Mouse (Mus musculus): ENCODE results near the gene Pglyrp3. TPM values are rescaled to one million over a fixed set of nuclear protein-coding genes. Genes with fewer than 3 reads are reported as not detected.
"Not testable (repeated sequence)": the region's sequence is repeated elsewhere in the genome, so short reads cannot be mapped to it uniquely, and the experiment has no call there.

Gene Pglyrp3
- not detected in 2 replicates for polyA plus RNA-seq (2016; fragmentation: Nextera tagmentation; extraction: Ambion mirVana)

GRCm38 (mm10) chr3:92014283-92014682 lies at the start of gene Pglyrp3:
Pglyrp3 (plus strand) TSS chr3:92014583.
- Histone ChIP-seq H3K9me3 (replicated peaks) (no peaks in the 10 kb centered on the region), H3K36me3 (no peaks in the 10 kb centered on the region), H3K4me1 (no peaks in the 10 kb centered on the region), H3K4me3 (no peak within 1 kb of the TSS), H3K27me3 (ENCODE audit: low read depth, poor library complexity, severe bottlenecking) (no peaks in the 10 kb centered on the region), H3K27ac (replicated peaks) (no peak within 1 kb of the TSS)
- 83% methylated on average over 1 of the region's 1 CpGs for WGBS
- no peak for DNase-seq (ENCODE audit: low spot score)

DNA sequence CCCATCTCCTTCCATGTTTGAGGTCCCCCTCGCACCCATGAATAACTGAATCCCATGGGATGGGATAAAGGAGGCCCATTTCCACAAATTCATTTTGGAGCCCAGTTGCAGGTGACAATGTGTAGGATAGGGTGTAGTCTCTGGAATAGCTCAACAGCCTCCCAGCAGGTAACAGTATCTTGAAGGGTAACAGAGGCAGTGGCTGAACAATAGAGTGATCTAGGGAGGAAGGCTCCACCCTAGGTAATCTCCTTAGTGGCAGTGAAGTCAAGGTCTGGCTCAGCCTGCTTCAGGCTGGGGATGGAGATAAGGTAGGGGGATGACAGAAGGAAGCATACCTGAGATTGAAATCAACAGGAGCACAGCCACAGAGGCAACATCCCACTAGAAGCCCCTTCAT lies 3.4 kb upstream of the Pglyrp3 start:
- 91% methylated on average over 1 of the region's 1 CpGs for WGBS
- no peak for DNase-seq (ENCODE audit: low spot score)
- no peaks in the 10 kb centered on the region for H3K4me1 ChIP-seq
- H3K4me3 ChIP-seq, result no peak overlapping the region
- no peak overlapping the region for H3K27ac ChIP-seq (replicated peaks)
- no peaks in the 10 kb centered on the region for H3K36me3 ChIP-seq
- H3K27me3 ChIP-seq (ENCODE audit: low read depth, poor library complexity, severe bottlenecking), result no peaks in the 10 kb centered on the region
- no peaks in the 10 kb centered on the region for H3K9me3 ChIP-seq (replicated peaks)

- H3K4me3 ChIP-seq, result peak overlapping the region; percentile 14; the same call in 1 of the 2 replicates
- not testable (repeated sequence) for H3K27me3 ChIP-seq (ENCODE audit: low read depth, poor library complexity, severe bottlenecking); H3K27ac ChIP-seq (replicated peaks); H3K36me3 ChIP-seq; H3K9me3 ChIP-seq (replicated peaks); H3K4me1 ChIP-seq
- DNase-seq (ENCODE audit: low spot score), result peak; percentile 12
- 64% methylated on average over 24 of the region's 24 CpGs for WGBS
These were observed 10.2 kb downstream of the Pglyrp3 start for GRCm38 (mm10) chr3:92024541-92024940.

DNA sequence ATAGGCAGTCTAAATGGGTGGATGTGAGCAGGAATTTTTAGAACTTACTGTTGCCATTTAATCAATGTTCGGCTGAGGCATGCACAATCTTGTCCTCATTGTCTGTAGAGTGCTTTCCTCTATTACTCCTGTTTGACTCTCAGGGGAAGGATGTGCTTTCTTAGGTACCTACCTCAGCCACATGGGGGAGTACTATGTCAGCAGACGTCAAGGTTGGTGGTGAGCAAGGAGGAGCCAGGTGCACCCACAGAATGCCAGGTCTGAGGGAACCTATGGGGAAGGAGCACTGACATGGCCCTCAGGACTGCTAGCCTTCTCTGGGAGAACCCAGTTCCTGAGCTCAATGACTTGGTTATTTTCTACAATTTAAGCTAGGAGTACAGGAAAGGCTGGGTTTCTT lies 18.8 kb downstream of the Pglyrp3 start:
- no peaks in the 10 kb centered on the region for H3K36me3 ChIP-seq

GRCm38 (mm10) chr3:92033892-92034291 lies 19.5 kb downstream of the Pglyrp3 start:
- H3K27ac ChIP-seq (replicated peaks), result no peak overlapping the region
- no peak for DNase-seq (ENCODE audit: low spot score)
- H3K4me3 ChIP-seq, result no peak overlapping the region
- no peaks in the 10 kb centered on the region for H3K4me1 ChIP-seq
- no peaks in the 10 kb centered on the region for H3K9me3 ChIP-seq (replicated peaks)
- WGBS, result 62% methylated on average over 1 of the region's 1 CpGs
- H3K36me3 ChIP-seq, result no peaks in the 10 kb centered on the region
- no peaks in the 10 kb centered on the region for H3K27me3 ChIP-seq (ENCODE audit: low read depth, poor library complexity, severe bottlenecking)

More for the DNA sequence above, 18.8 kb downstream of the Pglyrp3 start:
- H3K4me1 ChIP-seq, result no peaks in the 10 kb centered on the region
- H3K9me3 ChIP-seq (replicated peaks), result no peaks in the 10 kb centered on the region
- no peaks in the 10 kb centered on the region for H3K27me3 ChIP-seq (ENCODE audit: low read depth, poor library complexity, severe bottlenecking)
- WGBS, result 53% methylated on average over 2 of the region's 2 CpGs
- H3K27ac ChIP-seq (replicated peaks), result no peak overlapping the region
- H3K4me3 ChIP-seq, result no peak overlapping the region
- no peak for DNase-seq (ENCODE audit: low spot score)

- Histone ChIP-seq H3K27me3 (ENCODE audit: low read depth, poor library complexity, severe bottlenecking) (no peaks in the 10 kb centered on the region), H3K4me1 (no peaks in the 10 kb centered on the region), H3K9me3 (replicated peaks) (no peaks in the 10 kb centered on the region), H3K4me3 (no peak overlapping the region), H3K27ac (replicated peaks) (no peak overlapping the region), H3K36me3 (no peaks in the 10 kb centered on the region)
- no peak for DNase-seq (ENCODE audit: low spot score)
- 55% methylated on average over 6 of the region's 6 CpGs for WGBS
These were observed 36.1 kb downstream of the Pglyrp3 start for GRCm38 (mm10) chr3:92050382-92051054.

- DNase-seq (ENCODE audit: low spot score), result peak; percentile 87
- H3K4me1 ChIP-seq, result peaks cover 16% of the 10 kb centered on the region
- H3K36me3 ChIP-seq, result no peaks in the 10 kb centered on the region
- peak overlapping the region; percentile 85 for H3K4me3 ChIP-seq
- H3K9me3 ChIP-seq (replicated peaks), result no peaks in the 10 kb centered on the region
- peaks cover 53% of the 10 kb centered on the region for H3K27me3 ChIP-seq (ENCODE audit: low read depth, poor library complexity, severe bottlenecking)
- peak overlapping the region; percentile 84 for H3K27ac ChIP-seq (replicated peaks)
- WGBS, result under 1% methylated on average over 79 of the region's 82 CpGs
These were observed 66.3 kb downstream of the Pglyrp3 start for GRCm38 (mm10) chr3:92080462-92081284.

Small RNA genes lying within 50 kb of the gene (microRNA-seq; reads per million reads assigned to microRNA genes)
- not detected for gene Gm23697
- gene Gm25145, result not detected

Other genes starting within 250 kb of the Pglyrp3 start
- 0.46 and 0.77 TPM in 2 replicates for gene Lor, start 68.6 kb downstream of the Pglyrp3 start, polyA plus RNA-seq (2016; fragmentation: Nextera tagmentation; extraction: Ambion mirVana)
- gene Prr9, start 109.4 kb downstream of the Pglyrp3 start, polyA plus RNA-seq (2016; fragmentation: Nextera tagmentation; extraction: Ambion mirVana), result not detected in 2 replicates
- gene Lelp1, start 128.2 kb downstream of the Pglyrp3 start, polyA plus RNA-seq (2016; fragmentation: Nextera tagmentation; extraction: Ambion mirVana), result not detected in 2 replicates
- gene Sprr2a1, start 201.2 kb downstream of the Pglyrp3 start, polyA plus RNA-seq (2016; fragmentation: Nextera tagmentation; extraction: Ambion mirVana), result not detected in 2 replicates
- not detected in 2 replicates for gene Sprr2a2, start 201.3 kb downstream of the Pglyrp3 start, polyA plus RNA-seq (2016; fragmentation: Nextera tagmentation; extraction: Ambion mirVana)